Mouse (Mus musculus): ENCODE measurements around the gene Ralb. TPM values are rescaled to one million over a fixed set of nuclear protein-coding genes. Genes with fewer than 3 reads are reported as not detected.

The Ralb gene
- total RNA-seq, 2 experiments from 2014 or later: 6.9 to 10.5 TPM

DNA sequence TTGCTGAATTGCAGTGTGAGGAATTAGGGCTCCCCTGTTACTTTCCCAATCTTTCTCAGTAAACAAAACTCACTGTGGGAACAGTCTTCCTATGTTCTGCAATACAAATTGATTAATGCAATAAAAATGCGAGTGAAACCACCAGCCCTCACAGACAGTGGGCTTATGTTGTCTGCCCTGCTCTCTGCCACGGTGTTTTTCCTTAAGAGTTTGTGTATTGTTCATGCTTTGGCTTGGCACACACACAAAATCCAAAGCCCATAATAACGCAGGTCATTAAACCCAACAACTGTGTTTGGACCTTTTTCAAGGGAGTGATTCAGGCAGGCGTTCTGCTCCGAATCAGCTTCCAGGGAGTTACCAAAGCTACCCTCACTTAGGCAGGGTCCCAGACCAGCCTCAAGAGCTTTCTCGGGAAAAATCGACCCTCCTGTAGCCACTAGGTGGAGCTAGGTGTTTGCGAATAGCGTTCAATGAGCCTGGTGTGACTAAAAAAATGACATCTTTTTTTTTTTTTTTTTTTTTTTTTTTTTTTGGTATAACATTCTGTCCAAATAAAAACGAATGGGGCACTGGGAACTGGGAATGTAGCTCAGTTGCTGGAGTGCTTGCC, 46.5 kb downstream of the Ralb start:
- no peak for ATAC-seq (replicated peaks; ENCODE audit: low FRiP score, poor library complexity, severe bottlenecking)

DNA sequence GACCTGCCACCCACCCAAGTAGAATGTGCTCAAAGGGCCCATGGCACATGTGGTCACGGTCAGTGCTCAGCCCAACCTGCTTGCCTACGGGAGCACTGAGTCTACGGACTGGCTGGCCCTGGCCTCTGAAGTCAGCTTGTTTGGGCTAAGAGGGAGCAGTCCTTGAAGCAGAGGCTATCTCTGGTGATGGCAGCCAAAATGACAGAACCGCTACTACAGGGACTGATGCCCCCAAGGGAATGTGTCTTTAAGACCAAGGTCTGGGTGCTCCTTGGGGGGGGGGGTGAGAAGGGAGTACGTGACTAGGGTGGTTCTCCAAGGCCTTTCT, 47.1 kb downstream of the Ralb start:
- no peak for ATAC-seq (replicated peaks; ENCODE audit: low FRiP score, poor library complexity, severe bottlenecking)

DNA sequence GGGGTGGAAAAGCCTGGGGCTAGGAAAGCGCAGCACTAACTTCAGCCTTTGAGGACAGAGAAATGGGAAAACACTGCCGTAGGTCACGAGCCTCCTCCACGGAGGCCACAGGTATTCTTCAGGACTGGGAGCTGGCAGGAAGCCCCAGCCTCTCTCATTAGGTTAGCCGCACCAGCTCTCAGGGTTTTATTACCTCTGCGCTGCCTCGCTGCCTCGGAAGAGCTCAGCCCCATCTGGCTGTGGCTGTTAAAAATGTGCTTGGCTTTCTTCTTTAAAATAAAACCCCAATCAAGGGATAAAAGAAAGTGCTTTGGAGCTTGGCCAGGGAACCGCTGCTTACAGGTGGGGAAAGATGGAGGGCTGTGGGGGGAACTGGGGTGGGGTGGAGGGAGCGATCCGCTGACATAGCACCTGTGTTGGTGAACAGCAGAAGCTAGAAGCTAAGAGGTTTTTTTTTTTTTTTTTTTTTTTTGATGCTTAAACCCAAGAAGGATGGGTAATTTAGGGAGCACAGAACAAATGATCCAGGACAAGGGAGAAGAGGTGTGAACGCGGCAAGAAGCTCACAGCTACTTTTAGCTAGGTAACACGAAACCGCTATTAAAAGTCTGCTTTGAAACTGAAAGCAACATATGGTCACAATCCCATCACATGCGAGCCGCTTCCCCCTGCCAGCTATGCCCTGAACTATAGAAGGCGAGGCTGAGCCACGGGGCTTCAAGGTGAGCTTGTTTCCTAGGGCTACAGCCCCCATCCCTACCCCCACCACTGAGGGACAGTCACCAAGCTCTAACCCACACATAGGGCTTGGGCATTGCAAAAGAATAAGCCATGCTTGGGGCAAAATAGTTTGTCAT, 47.7 kb downstream of the Ralb start:
- no peak for ATAC-seq (replicated peaks; ENCODE audit: low FRiP score, poor library complexity, severe bottlenecking)

DNA sequence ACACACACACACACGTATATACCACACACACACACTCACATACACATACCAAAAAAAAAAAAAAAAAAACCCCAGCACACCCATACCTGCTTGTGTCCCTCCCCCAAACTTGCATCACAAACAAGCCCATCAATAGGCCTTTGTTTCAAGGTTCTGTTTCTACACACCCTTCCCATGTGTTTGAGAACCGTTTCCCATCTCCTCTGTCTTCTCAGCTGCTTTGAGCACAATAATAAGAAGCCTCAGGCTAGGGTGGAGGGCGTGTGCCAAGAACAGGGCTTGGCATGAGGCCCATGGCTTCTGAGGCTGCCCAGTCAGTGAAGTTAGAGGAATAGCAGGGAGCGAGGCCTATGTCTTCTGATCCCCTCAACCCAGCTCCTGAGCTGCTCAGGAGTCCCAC, 50.9 kb downstream of the Ralb start:
- no peak for ATAC-seq (replicated peaks; ENCODE audit: low FRiP score, poor library complexity, severe bottlenecking)

DNA sequence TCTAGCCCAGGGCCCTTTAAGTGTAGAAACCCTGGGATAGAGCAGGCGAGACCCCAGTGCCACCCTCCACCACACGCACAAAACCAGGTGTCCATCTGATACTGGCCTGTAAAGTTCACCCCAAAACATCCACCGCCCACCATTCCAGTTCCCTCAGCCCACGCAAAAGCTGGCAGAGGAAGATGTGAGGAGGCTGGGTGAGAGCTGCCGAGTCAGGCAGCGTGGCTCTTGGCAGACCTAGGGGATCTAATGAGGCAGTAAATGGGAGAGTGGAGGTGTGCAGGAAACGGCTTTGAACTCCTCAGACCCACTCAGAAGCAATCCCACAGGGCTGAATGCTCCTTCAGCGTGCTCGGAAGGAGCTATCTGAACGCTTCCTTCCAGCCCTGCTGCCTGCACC, 53.2 kb downstream of the Ralb start:
- ATAC-seq (replicated peaks; ENCODE audit: low FRiP score, poor library complexity, severe bottlenecking): no peak

DNA sequence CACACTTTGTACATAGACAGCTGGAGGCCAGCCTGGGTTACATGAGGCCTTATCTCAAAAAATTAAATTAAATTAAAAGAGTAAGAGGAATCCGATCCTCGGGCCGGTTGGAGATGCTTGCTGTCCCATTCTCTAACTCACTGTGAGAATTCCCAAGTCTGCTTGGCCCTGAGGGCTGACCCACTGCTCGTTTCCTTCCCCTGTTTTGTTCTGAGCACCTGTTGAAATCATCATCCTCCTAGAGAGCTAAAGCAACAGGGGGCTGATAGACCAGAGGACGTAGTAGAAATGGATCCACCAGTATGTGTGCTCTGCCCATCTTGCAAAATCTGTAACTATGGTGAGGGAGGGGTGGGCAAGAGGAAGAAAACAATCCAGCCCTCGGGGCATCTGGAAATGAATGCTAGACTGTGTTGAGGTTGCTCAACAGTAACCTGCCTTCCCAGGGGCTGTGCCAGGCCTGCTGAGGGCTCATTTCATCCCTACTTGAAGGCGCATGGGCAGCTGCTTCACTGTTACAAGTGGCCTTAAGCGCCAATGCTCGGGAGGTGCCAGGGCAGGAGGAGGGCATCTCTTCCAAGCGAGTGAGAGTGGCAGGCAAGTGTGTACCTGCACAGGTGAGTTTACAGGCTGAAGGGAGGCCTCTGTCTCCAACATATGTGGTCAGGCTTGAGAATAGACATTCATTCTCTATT, 53.8 kb downstream of the Ralb start:
- no peak for ATAC-seq (replicated peaks; ENCODE audit: low FRiP score, poor library complexity, severe bottlenecking)

DNA sequence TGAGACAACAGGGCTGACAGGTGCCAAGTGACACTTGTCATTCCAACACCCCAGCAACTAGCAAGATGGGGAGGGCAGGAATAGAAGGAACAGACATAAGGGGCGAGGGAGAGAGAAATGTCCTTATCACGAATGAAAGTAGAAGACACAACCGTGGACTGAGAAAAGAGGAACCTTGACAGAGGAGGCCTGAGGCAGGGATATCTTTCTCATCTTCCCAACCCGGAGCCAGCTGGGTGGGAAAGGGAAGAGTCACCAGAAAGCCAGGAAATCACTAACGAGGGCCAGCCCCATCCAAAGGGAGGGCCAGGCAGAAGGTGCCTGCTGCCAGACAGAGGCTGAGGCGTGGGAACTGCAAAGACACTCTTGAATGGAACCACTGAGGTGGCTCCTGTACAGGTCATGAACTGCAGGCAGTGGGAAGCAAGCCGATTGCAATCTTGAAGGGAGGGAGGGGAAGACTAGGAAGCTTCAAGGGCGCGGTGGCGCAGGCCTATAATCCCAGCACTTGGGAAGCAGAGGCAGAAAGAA, 57.8 kb downstream of the Ralb start:
- no peak for ATAC-seq (replicated peaks; ENCODE audit: low FRiP score, poor library complexity, severe bottlenecking)

DNA sequence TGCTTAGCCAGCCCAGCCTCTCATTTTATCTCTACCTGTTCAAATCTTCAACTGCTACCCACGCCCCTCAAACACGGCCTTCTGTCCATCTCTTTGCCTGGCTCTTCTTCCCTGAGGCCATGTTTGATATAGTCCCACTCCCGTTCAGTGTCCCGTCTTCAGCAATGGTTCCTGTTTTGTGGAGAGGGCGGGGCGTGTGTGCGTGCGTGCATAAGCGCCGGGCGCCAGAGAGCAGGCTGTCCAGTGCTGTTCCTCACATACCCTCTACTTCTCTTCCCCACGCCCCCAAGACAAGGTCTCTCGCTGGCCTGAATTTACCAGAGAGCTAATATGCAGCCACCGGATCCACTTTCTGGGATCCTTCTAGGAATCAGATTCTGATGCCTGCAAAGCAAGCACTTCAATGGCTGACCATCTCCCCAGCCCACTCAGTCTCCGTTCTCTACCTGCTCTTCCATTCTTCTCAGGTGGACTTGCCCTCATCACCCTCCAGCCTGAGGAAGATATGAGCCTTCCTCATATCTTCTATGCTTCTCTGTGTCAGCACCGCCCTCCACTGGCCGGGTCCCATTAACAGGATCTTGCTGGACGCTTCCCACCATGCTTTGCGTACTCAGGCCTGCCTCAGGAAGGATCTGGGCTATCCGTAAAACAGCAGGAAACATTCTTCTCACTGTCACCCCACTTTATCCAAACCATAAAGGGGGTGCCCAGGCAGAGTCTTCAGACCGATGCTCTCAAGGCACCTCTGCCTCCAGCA, 60.8 kb downstream of the Ralb start:
- no peak for ATAC-seq (replicated peaks; ENCODE audit: low FRiP score, poor library complexity, severe bottlenecking)

DNA sequence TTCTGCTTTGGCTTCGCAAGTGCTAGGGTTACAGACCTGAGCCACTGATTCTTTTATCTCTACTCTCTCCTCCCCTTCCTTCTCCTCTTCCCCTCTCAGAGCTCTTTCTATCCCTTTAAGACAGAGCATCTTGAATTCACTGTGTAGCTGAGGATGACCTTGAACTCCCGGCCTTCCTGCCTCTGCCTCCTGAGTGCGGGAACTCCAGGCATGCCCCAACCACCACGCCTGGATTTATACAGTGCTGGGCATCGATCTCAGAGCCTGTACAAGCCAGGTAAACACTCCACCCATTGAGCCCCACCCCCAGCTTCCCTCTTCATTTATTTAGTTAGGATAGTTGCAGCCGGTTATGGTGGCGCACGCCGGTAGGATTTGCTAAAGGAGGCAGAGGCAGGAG, 61.7 kb downstream of the Ralb start:
- ATAC-seq (replicated peaks; ENCODE audit: low FRiP score, poor library complexity, severe bottlenecking): no peak

DNA sequence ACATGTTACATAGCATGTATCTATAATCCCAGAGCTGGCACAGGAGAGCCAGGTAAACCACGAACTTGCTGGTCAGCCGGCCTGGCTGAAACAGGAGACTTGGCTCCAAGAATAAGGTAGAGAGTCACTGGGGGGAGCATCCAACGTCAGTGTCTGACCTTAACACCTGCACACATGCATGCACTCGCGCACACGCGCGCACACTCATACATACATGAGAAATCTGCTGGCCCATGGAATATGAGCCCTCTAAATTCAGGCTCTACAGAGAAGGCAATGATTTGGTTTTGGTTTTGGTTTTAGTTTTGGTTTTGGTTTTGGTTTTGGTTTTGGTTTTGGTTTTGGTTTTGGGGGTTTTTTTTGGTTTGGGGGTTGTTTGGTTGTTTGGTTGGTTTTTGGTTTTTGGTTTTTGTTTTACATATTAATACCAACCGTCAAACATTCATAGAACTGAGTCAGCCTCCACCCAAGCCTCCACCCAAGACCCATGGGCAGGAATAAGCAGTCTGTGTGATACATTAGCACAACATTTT, 66.4 kb downstream of the Ralb start:
- no peak for ATAC-seq (replicated peaks; ENCODE audit: low FRiP score, poor library complexity, severe bottlenecking)

DNA sequence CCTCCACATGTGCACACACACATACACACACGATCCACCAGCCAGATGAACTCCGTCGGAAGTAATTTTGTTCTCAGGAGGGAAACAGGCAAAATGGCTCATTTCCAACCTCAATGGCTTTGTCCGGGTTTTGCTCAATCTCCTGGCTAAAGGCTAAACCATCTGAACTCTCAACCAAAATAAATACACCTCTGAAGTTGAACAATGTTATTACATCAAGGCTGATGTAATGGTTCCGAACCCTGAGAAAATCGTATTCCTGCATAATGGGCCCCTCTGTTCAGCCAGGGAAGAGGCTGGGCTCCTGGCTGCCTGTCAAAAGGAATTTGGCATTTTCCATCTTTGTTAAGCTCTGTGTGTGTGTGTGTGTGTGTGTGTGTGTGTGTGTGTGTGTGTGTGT, 67.2 kb downstream of the Ralb start:
- ATAC-seq (replicated peaks; ENCODE audit: low FRiP score, poor library complexity, severe bottlenecking): no peak

DNA sequence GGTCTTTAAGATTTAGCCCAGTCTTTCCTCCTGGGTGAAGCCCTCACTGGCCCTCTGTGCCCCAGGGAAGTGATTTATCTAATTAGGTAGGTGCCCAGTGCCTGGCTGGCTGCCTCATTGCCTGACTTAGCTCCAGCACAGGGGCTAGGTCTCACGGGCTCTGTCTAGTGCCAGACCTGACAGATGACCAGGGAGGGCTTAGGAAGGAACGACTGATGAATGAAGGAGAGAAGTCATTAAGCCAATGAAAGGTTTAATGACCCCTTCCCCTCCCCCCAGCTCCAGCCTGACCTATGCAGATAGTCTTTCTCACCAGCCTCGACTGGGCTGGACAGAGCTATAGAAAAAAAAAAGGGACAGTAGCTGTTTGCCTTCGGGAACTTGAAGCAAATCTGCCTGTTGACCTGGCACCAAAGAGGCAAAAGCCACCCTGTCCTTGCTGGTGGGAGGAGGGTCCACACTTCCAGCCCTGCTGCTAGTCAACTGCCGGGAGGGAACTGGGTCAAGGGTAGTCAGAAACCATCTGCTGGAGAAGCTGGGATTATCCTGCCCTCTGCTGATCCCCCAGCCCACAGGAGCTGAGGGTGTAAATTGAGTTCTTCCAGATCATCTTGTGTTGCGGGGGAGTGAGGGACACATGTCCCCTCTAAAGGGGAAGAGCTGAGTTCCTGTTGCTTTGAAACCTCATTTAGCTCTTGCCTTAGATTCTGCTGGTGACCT, 80.3 kb downstream of the Ralb start:
- ATAC-seq (replicated peaks; ENCODE audit: low FRiP score, poor library complexity, severe bottlenecking): no peak

DNA sequence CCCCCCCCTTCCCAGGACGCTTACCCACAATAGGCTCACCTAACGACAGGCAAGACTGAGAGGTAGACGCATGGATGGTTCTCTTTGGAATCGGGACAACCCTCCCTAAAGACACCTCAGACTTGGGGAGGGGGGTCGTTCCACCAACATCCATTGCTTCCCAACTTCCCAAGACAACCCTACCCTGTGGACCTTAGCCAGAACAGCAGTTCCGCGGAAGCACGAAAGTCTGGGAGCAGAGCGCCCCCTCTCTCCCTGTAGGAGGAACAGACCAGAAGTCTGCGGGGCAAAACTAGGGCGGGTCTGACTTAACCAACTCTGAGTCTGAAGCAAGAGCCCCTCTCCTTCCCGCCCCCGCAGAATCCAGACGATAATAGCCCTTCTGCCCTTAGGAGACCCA, 81.1 kb downstream of the Ralb start:
- ATAC-seq (replicated peaks; ENCODE audit: low FRiP score, poor library complexity, severe bottlenecking): no peak

DNA sequence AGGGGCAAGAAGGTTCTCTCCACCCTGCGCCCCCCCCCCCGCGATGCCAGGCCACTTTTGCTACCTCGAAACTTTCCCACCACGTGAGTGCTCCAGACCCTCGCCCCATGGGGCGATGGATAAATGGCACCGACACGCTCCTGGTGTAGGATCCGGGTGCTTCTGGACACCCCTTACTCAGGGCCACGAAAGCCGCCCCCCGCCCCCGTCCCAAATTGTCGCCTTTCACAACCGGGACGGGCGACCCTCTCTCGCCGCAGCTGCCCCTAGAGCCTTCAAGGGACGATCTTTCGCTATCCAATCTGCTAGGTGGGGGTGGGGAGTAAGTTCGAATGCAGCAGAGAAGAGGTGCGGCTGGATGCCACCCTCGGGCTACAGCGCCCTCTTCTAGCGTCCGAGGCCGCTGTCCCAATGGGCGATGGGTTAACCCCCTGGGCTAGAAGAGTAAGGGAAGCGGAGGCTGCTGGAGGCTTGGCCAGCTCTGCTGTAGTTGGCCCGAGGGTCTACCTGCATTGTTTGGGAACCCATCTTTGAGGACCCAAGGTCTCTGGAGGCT, 82.1 kb downstream of the Ralb start:
- no peak for ATAC-seq (replicated peaks; ENCODE audit: low FRiP score, poor library complexity, severe bottlenecking)

DNA sequence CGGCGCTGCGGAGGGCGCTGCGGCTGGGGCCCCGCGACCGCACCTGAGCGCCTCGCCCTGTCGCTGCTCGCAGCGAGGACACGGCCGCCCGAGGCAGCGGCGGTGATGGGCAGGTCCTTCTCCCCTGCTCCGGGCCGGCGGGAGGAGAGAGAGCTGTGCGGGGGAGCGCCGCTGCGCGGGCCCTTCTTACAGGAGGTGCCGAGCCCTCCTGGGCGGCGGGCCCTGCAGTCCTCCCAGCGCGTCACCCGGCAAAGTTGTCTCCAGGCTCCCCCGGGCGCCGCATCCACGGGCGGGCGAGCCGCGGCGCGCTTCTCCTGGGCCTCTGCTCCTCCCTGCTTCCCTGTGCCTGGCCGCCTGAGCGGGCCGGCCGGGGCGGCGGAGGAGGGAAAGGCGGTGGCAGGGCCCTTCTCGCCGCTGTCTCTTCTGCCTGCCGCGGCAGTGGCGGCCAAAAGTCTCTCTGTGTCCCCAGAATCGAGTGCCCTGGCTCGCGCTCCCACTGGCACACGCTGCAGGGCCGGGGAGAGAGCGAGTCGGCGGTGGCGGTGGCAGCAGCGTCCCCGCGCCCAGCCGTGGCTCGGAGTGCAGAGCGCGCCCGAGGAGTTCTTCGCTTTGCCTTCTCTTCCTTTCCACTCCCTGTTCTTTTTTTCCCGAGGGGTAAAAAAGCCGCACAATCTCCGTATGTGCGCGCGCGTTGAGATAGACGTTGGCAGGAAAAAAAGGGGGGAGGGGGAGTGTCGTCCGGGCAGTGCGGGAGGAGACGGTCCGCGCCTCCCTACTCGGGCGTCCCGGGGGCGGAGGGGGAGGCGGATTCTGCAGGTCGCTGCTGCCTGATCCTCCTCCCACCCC, 82.8 kb downstream of the Ralb start, which contains the start of gene Inhbb:
TSS of gene Inhbb (minus strand) at position 673 of the 846 bp plus-strand sequence.
- ATAC-seq (replicated peaks; ENCODE audit: low FRiP score, poor library complexity, severe bottlenecking): no peak

DNA sequence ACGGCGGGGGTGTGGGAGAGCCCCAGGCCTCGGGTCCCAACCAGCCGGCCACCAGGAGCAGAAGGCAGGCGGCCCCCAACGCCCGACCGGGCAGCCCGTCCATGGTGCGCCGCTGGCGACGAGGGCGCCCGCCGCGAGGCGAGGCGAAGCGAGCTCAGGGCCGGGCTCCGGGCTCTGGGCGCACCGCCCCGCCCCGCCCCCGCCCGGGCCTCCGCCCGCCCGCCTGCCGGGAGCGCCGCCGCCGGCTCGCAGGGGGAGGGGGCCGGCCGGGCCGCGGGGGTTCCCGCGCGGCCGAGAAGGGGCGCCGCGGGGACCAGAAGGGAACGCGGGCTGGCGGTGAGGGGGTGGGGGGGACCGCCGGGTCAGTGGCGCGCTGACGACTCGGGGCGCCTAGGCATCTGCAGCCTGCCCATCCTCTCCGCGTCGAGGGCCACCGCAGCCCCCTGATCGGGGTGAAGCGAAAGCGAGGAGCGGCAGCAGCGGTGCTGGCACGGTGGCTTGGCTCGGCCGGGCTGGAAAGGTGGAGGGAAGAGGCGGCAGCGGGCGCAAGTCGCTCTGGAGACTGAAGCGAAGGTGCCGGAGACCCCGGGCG, 83.5 kb downstream of the Ralb start:
- ATAC-seq (replicated peaks; ENCODE audit: low FRiP score, poor library complexity, severe bottlenecking): no peak
